Mouse (Mus musculus) ES-E14 (cell line): ENCODE results near the gene 4930503B20Rik.

ENCODE experiments used
- CHD2 ChIP-seq: IDR thresholded peaks from 2 replicates; pipeline ENCODE4 v1.6.1; 2014; ENCODE audit warnings: mild to moderate bottlenecking, low read depth, low read length, inconsistent platforms
- HCFC1 ChIP-seq: IDR thresholded peaks from 2 replicates; pipeline ENCODE4 v1.6.1; 2012; ENCODE audit warnings: low read length, inconsistent platforms, borderline replicate concordance; ENCODE audit not compliant: insufficient read depth
- ZC3H11A ChIP-seq: IDR thresholded peaks from 2 replicates; pipeline ENCODE4 v1.6.1; 2012; ENCODE audit warnings: low read depth, mild to moderate bottlenecking, inconsistent platforms, low read length, borderline replicate concordance

DNA sequence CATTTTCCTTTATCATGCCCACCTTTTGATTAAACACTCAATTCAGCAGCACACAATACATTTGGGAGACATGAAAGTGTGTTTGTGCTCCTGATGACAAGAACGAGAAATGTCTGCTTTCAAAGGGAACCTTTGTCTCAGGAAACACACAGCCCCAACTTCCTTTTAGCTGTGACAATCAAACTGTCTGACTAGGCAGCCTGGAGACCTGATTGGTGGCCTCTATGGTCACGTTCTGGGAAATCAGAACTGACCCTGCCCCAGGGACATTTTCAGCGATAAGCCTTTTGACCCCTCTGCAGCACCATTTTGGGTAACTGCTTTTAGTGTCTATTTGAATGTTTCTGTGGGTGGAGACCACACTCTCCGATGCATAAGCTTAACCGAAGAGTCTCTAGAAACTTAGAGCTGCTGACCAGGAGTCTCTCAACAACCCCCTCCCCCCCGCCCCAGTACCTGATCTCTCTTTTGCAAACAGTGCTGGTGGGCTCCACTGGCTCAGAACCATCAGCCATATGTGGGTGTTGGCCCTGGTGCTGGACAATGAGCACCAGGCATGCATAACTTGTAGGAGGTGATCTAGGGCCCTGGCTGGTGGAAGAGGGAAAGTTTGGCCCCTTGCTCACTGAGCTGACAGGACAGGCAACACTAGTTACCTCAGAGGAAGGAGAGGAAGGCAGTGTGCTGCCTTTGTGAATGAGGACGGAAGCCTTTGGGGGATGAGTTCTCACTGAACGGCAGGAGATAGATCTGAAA, 22.7 kb downstream of the 4930503B20Rik start:
- TF ChIP-seq HCFC1: no peak
- no peak for TF ChIP-seq ZC3H11A
- TF ChIP-seq CHD2: no peak
